Mouse (Mus musculus): ENCODE results near the gene Rhbdf2. TPM values are rescaled to one million over a fixed set of nuclear protein-coding genes. Genes with fewer than 3 reads are reported as not detected.
"Not testable (repeated sequence)": the region's sequence is repeated elsewhere in the genome, so short reads cannot be mapped to it uniquely, and the experiment has no call there.

The Rhbdf2 gene
- 1 to 10 TPM in 1 of 2 experiments, under 1 TPM in 1; 0.94 to 1.5 TPM for total RNA-seq (2021)
- long read RNA-seq, partial matches to known transcripts = 0 of 1 reads
- long read RNA-seq, other reads (novel, unspliced or antisense) = 0 of 1 reads

DNA sequence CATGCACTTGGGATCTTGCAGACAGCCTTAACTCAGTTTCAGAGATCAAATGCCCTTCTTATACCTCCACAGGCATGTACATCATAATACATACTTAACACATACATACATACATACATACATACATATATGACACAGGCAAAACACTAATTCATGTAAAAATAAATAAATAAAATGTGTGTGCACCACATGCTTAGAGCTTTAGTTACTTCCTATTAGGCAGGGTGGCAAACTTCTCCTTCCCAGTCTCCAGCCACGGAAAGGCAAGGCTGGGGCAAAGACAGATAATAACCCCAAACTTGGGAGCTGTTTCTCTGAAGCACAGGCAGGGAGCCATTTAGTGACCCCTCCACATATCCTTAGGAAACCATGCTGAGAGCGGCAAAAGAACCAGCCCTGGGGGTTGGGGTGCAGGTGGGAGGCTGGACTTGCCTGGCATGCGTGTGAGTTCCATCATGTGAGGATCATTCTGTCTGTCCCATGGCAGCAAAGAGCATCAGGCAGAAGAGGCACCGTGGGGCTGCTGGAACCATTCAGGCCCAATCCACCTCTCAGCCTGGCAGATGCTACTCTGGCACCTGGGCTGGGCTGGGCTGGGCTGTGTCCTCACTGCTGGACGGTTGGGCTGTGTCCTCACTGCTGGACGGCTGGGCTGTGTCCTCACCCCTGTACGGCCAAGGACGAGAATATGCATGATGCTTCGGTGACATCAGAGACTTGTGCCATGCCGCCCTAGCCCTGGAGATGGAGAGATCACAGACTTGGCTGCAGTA lies at the start of gene Rhbdf2:
TSS of gene Rhbdf2 (minus strand) at position 721 of the 773 bp plus-strand sequence.
- no peak for DNase-seq (ENCODE audit: low spot score in 2 of 2)

DNA sequence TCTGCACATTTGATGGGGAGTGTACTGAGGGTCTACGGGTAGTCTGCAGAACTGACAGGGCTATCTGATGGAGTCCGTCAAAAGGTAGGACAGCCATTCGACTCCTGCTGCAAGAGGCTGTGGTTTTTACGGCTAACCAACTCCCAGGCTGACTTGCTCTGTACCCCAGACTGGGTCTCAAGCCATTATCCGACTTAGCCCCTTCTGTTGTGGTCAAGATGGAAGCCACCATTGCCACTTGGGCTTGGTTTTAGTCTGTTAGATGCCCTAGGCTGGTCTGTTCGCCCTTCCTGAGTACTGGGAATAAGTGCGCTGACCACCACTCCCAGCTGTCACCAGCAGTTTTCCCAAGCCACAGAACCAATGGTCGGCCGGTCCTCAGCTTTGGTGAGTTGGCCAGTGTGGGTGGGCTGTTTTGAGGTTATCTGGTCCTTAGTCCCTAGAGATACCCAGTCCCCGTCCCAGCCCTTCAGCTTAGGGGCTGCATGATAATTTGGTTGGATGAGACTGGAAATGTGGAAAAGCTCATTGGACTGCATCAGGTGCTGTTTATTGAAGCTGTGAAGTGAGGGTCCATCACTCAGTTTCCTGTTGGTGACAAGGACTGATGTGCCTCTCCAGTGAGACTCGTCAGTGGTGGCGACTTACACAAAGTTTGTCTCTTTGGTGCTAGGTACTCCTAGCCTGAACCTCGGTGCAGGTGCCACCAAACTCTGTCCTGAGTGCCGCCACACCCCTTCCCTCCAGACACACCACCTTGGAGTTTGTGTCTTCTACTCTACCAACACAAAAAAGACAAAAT lies 49.6 kb upstream of the Rhbdf2 start:
- DNase-seq (ENCODE audit: low spot score in 2 of 2) = no peak

DNA sequence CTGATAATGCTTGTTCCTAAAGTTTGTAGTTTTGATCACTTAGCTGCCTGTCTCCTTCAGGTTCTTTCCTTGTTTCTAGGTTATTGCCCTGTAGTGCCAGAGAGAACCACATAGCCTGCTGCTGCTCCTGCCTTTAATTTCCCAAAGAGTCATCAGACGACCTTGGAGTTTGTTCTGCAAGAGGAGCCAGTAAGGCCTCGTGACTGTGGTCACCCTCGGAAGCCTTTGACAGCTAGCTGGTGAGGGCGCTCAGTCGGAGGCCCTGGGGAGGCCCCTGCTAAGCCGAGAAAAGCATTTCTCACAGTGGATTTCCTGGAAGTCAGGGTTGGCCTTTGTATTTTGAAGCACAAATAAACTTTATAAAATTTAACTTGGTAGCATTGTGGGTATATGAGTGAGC lies 48.6 kb upstream of the Rhbdf2 start:
- not testable (repeated sequence) for DNase-seq (ENCODE audit: low spot score in 2 of 2)

DNA sequence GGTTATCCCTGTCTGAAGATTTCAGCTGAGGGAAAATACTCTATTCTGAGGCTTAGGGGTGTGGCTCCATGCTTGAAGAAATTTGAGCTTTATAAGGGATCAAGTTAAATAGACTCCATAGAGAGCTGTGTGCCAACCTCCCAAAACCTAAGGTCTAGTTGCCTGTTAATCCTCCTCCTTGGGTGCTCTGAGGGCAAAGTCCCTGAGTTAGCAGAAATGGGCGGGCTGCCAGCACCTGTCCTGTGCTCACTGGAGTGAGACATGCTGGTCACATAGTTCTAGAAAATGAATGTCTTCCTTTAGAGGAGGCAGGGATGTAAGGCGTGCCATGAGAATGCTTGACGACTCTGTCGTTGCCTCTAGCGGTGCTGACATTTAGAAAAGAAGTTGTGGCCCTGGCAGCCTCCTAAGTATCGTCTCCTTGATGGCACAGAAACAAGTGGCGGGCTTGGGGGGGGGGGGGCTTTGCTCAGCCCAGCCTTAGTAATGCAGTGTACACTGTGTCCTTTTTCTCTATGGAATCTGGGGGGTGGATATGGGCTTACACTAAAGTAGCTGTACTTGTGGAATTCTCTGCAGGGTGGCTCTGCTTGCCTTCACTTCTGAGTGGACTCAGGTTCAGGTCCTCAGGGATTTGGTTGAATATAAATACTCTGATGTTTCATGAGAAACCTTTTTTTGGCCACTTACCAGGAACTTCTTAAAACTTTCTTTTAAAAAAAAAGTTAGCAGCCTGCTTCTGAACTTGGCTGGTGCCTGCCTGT lies 48.0 kb upstream of the Rhbdf2 start:
- DNase-seq (ENCODE audit: low spot score in 2 of 2) = no peak

DNA sequence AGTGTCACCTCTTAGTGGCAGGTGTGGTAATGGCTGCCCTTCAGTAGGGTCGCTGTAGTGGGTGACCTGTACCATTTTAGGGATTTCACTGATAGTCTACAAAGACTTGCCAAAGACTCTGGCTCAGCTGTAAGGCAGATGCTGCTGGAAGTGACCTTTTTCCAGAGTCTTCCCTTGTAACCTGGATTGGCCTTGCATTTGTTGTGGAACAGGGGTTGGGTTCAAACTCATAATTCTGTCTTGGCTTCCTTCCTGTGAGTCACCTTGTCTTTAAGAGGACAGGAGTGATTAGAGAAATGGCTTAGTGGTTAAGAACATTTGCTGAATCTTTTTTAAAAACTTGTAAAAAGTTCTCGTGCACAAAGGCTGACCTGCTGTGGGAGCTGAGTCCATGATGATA lies 46.6 kb upstream of the Rhbdf2 start:
- DNase-seq (ENCODE audit: low spot score in 2 of 2) = no peak

DNA sequence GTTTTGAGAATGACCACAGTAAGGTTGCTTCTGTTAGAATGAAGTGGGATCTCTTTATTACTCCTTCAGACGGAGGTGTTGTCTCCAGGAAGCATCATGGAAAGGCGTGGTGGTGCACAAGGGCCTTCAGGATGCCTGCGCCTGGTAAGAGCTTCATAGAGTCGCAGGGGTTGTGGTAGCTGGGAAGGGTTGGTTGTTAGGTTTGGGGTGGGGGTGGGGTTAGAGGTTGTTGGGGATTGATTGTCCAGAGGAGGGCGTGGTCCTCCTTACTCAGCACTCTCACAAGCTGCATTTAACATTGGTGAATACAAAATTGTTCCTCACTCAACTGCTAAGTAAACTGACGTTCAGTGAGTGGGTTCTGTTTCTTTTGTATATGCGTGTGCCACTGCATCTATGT lies 45.8 kb upstream of the Rhbdf2 start:
- no peak for DNase-seq (ENCODE audit: low spot score in 2 of 2)

DNA sequence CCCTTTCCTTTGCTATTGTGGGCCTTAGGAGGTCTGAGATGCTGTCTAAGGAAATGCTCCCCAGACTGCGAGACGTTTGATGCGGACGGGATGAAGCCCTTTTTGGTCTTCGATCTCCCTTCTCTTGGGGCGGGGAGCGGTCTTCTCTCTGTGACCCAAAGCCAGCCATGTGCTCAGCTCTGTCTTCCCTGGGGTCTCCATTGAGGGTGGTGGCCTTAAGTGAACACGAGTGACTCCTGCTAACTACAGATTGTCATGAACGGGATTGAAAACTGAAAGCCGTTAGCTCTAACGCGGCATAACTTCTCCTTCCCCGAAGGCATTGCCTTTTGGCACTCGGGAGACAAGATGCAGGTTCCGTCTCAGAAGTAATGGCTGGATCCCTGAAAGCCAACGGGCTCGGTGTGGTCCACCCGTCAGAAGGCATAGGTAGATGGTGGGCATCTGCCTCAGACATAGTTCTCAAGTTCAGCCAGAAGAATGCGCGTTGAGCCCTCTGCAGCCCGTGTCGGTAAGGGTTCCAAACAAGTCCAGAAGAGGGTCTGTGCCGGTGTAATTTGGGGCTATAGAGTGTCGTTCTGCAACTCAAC lies 45.1 kb upstream of the Rhbdf2 start:
- DNase-seq (ENCODE audit: low spot score in 2 of 2) = no peak

DNA sequence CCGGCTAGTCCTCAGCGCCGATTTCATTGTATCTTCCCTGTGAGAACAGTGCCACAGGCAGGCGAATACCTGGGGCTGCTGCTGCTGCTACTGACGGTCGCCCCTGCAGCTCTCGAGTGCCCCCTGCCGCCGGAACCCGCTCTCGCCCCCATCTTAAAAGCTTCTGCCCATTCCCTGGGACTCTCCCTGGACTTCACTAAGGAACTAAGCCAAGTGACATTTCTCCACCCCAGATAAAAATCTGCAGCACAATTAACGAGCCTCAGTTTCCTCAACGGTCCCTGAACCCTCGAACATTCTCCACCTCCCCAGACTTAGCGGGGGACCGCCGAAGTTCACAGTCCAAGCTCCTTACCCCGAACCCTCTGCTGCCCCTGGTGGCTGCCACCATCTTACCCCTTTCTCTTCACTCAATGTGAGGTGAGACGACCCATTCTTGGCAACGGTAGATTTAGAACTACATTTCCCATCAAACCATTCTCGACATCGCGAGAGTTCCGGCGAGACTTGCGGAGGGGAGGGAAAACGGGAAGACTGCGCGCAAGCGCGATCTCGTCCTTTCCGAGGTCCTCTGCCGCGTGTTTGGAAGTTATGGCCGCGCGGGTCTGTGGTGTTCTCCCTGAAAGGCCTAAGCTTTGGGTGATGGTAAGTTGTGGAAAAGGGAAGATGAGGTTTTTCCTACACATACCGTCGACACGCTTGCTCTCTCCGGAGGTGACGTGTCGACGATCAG lies 44.5 kb upstream of the Rhbdf2 start:
- peak; percentile 99 for DNase-seq (ENCODE audit: low spot score in 2 of 2)

DNA sequence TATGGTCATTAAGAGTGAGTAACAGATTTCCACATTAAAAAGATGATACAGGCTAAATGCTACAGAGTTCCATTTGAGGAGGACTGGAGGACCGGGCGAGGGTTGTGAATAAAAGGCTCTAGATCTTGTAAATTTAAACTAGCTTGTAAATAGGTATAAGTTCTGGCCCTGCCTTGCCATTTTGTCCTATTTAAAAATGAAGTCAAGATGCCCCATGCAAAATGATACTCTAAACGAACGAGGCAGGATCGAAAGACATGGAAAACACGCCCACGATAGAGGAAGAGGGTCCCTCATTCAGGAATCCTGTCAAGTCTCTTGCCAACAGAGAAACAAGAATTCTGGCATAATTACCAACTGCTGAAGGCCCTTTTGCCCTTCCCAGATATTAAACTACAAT lies 43.6 kb upstream of the Rhbdf2 start:
- no peak for DNase-seq (ENCODE audit: low spot score in 2 of 2)

DNA sequence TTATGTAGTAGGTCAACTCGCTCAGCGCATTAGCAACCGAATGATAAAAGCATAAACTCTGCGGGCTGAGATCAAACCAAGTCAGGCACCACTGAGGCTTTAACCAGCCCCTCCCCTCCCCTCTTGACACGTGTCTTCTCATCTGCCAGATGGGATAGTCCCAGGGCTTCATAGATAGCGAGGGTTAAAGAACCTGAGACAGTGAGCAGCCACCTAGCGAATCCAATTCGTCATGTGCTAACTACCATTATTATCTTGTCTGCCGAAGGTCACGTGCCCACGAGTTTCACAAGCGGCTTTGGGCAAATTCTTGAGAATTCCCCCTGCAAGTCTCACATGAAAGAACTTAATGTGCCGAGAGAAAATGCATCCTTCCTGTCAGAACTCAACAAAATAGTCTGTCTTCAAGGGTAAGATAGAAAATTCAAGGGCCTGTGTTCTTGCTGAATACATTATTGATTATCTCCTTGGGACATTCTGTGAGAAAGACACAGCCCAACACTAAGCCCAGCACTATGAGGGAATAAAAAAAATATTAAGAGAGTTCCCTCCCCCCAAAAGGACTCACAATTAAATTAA lies 43.1 kb upstream of the Rhbdf2 start:
- DNase-seq (ENCODE audit: low spot score in 2 of 2) = no peak

DNA sequence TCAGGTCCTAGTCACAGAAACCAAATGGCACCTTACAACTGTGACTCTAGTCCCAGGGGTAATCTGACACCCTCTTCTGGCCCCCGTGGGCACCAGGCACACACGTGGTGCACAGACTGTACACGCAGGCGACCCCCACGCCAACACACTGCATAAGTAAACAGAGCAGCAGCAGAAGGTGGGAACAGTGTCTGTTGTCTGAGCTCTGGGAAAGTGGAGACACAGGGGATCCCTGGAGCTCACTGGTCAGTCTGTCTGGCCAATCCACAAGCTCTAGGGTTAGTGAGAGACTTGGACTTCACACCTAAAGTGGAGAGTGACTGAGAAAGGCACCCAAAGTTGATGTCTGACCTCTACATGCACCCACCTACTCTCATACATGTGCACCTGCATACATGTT lies 42.5 kb upstream of the Rhbdf2 start:
- no peak for DNase-seq (ENCODE audit: low spot score in 2 of 2)

DNA sequence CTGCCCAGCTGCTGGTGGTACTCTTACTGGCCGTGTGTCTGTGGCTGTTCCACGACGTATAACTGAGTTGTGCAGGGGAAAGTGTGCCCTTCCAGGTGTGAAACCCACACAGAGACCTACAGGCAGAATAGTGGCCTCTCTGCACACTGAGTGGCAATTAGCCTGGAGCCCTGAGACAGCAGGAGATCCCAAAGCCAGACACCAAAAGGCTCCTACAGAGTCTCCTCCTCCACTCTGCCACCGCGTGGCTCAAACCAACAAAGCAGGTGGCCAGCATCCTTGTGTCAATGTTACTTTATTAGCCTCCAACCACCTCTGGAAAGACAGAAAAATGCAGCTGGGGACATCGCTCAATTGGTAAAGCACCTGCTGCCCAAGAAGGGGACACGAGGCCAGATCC lies 42.0 kb upstream of the Rhbdf2 start:
- DNase-seq (ENCODE audit: low spot score in 2 of 2) = no peak

DNA sequence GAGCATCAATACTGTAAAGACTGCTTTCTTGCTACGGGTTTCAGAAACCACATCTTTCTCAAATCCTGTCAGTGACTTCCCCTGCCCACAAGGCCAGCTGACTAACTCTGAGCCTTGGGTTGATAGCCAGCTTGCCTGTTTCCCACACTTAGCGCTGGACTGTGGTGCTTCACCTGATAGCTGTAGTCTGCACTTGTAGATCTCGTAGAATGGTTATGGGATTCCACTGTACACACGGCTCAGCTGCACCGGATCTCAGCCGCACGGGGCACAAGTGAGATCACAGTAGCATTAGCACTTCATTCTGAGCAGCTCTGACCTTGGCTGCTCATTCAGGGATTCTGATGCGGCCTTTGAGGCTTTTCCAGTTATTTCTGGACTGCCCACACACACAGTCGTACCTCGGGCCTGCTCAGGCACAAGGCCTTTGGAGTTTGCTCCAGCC lies 41.6 kb upstream of the Rhbdf2 start:
- no peak for DNase-seq (ENCODE audit: low spot score in 2 of 2)

DNA sequence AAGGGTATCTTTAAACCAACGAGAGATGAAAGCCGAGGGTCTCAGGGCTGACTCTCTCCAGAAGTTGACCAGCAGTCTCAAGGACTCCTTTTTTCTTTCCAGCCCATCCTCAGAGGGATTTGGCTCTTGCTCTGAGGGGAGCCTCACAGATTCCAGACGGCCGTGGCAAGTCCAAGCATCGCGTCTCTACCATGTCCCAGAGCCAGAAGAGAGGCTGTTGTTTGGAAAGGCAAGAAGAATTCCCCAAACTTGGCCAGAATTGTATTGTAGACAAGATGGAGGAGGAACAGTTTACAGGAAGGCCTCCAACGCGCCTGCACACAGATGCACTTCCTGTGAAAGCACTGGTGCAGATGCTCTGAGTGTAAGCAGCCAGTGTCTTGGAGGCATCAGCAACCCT lies 41.1 kb upstream of the Rhbdf2 start:
- DNase-seq (ENCODE audit: low spot score in 2 of 2) = no peak

DNA sequence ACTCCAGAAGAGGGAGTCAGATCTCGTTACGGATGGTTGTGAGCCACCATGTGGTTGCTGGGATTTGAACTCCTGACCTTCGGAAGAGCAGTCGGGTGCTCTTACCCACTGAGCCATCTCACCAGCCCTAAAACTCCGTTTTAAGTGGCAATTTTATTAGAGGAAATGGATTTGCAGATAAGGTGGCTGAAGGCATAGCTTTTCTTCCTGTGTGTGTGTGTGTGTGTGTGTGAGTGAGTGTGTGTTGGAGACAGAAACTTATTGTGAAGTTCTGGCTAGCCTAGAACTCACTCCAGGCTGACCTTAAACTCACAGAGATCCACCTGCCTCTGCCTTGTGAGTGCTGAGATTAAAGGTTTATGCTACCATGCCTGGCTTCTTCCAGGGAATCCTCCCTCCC lies 40.2 kb upstream of the Rhbdf2 start:
- DNase-seq (ENCODE audit: low spot score in 2 of 2) = not testable (repeated sequence)

DNA sequence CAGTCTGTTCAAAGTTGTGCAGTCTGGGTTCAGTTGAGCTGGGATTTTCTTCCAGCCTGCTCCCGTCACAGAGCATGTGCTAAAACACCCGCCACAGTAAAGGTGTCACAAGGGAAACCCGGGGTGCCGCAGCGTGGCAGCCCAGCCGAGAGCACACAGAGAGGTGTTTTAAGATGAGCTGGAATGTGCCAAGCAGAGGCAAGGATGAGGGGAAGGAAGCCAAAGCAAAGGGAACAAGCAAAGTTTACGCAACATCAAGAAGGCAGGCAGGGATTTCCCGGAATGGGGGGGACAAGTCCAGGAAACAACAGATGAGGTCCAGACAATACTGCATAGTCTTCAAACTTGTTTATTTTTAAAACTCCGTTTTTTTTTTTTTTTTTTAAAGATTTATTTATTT lies 39.7 kb upstream of the Rhbdf2 start:
- DNase-seq (ENCODE audit: low spot score in 2 of 2) = no peak

DNA sequence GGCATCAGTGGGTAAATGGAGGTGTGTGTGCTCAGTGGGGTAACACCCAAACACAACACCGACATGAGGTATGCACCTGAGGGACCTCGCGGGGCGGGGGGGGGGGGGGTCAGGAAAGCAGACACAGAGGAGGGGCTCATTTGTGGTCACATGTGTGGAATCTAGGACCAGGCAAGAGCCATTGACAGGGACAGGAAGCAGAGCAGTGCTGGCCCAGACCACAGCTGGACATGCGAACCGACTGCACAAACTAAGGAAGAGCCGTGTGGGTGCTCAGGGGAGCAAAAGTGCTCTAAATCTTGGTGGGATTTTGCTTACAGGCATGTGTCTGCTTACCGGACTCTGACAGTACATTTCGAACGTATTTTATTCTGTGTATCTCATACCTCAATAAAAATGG lies 38.5 kb upstream of the Rhbdf2 start:
- DNase-seq (ENCODE audit: low spot score in 2 of 2) = no peak

DNA sequence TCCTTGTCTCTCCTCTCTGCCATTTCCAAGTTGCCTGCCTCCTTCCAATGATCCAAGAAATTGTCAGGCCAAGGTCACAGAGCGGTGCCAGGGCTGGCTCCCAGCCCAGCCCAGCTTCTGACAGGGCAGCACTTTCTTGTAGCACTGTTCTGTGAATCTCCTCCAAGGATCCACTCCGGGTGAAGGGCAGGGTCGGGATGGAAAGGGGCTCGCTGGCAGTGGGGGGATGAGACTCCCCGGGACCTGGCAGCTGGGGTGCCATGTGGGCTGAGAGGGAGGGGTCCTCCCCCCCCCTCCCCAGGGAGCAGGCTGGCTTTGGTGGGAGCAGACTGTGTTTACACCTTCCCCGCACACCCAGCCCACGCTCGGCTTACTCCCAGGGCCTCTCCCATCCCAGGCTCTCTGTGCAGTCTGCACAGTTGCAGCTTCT lies 35.1 kb upstream of the Rhbdf2 start:
- peak; percentile 55 to 71 for DNase-seq (ENCODE audit: low spot score in 2 of 2)

DNA sequence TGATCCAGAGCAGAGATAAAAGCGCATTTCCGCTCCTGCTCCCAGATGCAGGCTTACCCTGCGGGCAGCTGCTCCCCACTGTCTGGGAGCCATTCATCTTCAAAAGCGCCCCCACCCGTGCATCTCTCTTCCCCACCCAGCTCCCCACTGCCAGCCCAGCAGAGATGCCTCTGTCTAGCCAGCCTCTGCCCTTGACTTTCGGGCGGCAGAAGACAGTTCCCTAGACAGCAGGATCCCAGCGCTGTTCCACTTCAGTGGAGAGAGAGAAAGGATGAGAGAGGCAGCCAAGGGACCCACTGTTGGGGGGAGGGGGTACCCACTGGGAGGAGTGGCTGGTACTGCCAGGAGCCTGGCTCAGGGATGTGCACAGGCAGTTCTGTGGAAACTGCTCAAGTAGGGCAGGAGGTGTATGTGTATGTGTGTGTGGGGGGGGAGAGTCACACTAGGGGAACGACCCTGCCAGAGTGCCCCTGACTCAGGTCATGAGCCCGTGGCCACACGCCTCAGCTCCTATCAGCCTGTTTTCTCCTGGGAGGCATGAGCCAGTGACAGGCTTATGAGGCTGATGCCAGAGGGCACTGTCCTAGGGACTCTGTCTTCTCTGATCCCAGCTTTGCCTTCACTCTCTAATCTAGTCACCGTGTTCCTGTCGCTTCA lies 34.6 kb upstream of the Rhbdf2 start:
- DNase-seq (ENCODE audit: low spot score in 2 of 2) = peak; percentile 61 to 72

DNA sequence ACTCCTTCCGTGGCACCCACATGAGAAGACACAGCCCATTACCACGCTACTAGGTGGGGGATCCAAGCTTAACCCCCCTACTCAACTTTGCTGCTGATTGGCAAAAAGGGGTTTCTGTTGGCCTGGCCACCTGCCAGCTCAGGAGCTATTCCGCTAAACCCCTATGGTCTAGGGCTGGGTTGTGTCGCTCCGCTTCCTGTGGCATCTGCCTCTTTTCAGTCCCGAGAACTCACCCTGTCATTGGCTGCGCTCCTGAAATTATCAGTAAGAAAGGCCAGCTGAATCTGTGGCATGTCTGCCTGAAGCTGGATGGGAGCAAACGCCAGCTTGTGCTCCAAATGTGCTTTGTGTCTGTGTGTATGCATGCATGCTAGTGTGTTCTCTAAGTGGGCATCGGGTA lies 33.4 kb upstream of the Rhbdf2 start:
- peak; percentile 52 for DNase-seq (ENCODE audit: low spot score in 2 of 2)

Data from layer of hippocampus, postnatal 10 days (tissue).